Mouse (Mus musculus): ENCODE results near the gene Prdm1. TPM values are rescaled to one million over a fixed set of nuclear protein-coding genes. Genes with fewer than 3 reads are reported as not detected.
A peak's percentile ranks its signal among the peaks of the same experiment; 100 is the strongest.

Gene Prdm1
- total and polyA plus RNA-seq, 3 experiments, result 4.7 to 13.6 (median 8.0) TPM

DNA sequence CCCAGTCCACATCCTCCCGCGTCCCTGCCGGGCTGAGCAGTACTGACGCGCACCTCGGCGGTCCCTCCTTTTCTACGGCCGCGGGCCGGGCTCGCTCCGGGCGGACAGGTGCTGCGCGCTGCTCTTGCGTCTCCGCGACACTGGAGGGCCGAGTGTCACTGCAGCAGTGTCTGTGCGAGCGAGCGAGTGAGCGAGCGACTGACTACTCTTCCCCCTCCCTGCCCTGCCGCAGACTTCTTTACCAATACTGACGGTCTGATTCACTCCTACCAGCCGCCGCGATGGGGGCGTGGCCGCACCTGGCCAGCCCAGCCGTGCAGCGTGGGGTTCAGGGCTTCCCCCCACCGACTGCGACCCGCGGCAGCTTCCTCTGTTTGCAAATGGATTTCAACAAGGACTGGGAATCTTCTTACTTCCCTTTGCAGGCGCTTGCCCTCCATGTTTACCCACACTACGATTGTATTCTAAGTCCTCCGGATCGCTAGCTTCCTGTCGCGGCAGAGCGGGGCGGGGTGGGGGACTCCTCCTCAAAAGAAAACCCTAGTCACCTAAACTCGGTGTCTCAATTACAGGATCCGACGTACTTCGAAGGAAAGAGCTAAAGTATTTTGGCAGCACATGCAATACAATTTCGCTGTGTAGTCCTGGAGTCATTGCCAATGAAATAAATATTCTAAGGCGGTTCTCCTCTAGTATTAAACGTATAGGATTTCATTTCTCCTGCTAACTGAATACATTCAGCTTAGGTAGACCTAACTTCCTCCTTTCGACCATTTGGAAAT lies 69.6 kb downstream of the Prdm1 start (continued):
- TF ChIP-seq POLR2AphosphoS2 (IDR thresholded peaks at IDR 0.05; ENCODE audit: low read depth, low read length), result no peak
- peak; percentile 68 for TF ChIP-seq NELFE (IDR thresholded peaks at IDR 0.05; ENCODE audit: low read depth, low read length)
- TF ChIP-seq MAZ (IDR thresholded peaks at IDR 0.05; ENCODE audit: low read depth, low read length), result peak; percentile 79
- TF ChIP-seq PAX5 (IDR thresholded peaks at IDR 0.05; ENCODE audit: low read length), result no peak
- peak; percentile 63; the same call in 1 of the 2 replicates for TF ChIP-seq KAT2A (IDR thresholded peaks at IDR 0.05; ENCODE audit: insufficient replicate concordance, low read length)
- TF ChIP-seq MAFK (IDR thresholded peaks at IDR 0.05; ENCODE audit: insufficient replicate concordance, low read length), result 0 out of 2 replicates have a peak, but pooled peaks have one; percentile 2
- TF ChIP-seq JUN (IDR thresholded peaks at IDR 0.05; ENCODE audit: insufficient read depth, low read depth, low read length), result no peak
- no peak; the same call in 1 of the 2 replicates for TF ChIP-seq EP300 (IDR thresholded peaks at IDR 0.05; ENCODE audit: low read length)
- peak in 1 of 2 experiments; percentile 70; a peak in 2 of 4 replicates for TF ChIP-seq CTCF (conservative IDR thresholded peaks at IDR 0.05 in 1 of 2, IDR thresholded peaks at IDR 0.05 in 1 of 2; ENCODE audit: low read depth in 2 of 2, low read length in 2 of 2)
- TF ChIP-seq SIN3A (IDR thresholded peaks at IDR 0.05; ENCODE audit: low read length), result peak; percentile 74
- TF ChIP-seq ZMIZ1 (IDR thresholded peaks at IDR 0.05; ENCODE audit: low read depth, low read length), result peak; percentile 83; the same call in 1 of the 2 replicates
- peak; percentile 87 for TF ChIP-seq MXI1 (IDR thresholded peaks at IDR 0.05; ENCODE audit: low read depth, low read length)
- TF ChIP-seq RAD21 (IDR thresholded peaks at IDR 0.05; ENCODE audit: low read depth, low read length), result peak; percentile 78
- peak; percentile 46 for TF ChIP-seq ETS1 (conservative IDR thresholded peaks at IDR 0.05; ENCODE audit: low read depth, low read length)
- peak; percentile 69; the same call in 1 of the 2 replicates for TF ChIP-seq RCOR1 (conservative IDR thresholded peaks at IDR 0.05; ENCODE audit: low read depth, low read length)
- TF ChIP-seq GABPA (IDR thresholded peaks at IDR 0.05; ENCODE audit: insufficient replicate concordance, low read depth, low read length), result no peak

DNA sequence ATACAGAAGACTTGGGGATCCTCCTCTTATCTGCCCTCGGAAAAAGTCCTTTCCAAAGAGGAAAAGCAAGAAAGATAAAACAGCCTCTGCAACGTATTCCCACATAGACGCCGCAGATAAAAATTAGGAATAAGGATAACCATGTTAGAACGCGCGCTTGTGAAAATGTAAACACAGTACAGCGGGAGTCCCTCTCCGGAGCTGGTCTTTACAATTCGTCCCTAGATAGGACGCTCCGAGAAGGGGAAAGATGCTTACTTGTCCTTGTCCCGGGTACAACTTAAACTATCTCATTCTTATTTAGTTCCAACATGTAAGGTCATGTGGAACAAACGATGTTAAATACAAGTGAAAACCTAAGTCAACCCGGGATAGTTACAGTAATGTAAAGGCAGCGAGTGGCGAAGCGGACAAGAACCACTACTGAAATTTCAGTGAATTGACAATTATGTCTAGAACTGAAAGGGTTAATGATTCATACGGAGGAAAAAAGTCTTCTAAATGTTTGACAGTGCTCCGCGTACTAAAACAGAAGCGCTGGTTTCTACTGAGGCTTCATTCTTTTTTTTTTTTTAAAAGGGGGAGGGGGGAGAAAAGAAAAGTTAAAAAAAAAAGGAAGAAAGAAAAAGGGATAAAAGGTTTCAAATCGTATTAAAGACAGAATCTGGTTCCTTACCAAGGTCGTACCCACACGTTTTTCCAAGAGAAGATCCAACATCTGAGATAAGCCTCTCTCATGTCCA lies 70.3 kb downstream of the Prdm1 start:
- Histone ChIP-seq H3K4me3 (replicated peaks in 1 of 3; ENCODE audit: low read depth in 2 of 3, low read length in 2 of 3, poor library complexity in 1 of 3) (peak overlapping the region; percentile 58 to 87 (median 62)), H3K36me3 (replicated peaks in 1 of 2; ENCODE audit: control insufficient read depth in 1 of 2, insufficient read depth in 1 of 2, low read length in 1 of 2) (no peaks in the 10 kb centered on the region), H3K27ac (ENCODE audit: insufficient read depth, low read depth) (peak overlapping the region; percentile 30; the same call in 1 of the 2 replicates), H3K4me1 (ENCODE audit: control insufficient read depth in 1 of 2, insufficient read depth in 2 of 2) (peaks cover 0 to 47% of the 10 kb centered on the region in 2 experiments; a peak in 2 of 4 replicates), H3K4me2 (ENCODE audit: insufficient read depth, low read depth, poor library complexity, severe bottlenecking) (peak overlapping the region; percentile 99), H3K27me3 (replicated peaks) (no peaks in the 10 kb centered on the region), H3K9ac (ENCODE audit: insufficient read depth, low read depth) (peak overlapping the region; percentile 78), H3K79me2 (replicated peaks; ENCODE audit: control insufficient read depth, extremely low read depth, insufficient read depth, poor library complexity, severe bottlenecking) (peaks cover 35% of the 10 kb centered on the region), H3K9me3 (replicated peaks; ENCODE audit: low read length) (no peaks in the 10 kb centered on the region)
- TF ChIP-seq MYC (IDR thresholded peaks at IDR 0.05; ENCODE audit: low read depth, low read length) (0 out of 2 replicates have a peak, but pooled peaks have one; percentile 20), BHLHE40 (IDR thresholded peaks at IDR 0.05; ENCODE audit: low read depth, low read length) (0 out of 2 replicates have a peak, but pooled peaks have one; percentile 4), KAT2A (IDR thresholded peaks at IDR 0.05; ENCODE audit: insufficient replicate concordance, low read length) (no peak), MEF2A (IDR thresholded peaks at IDR 0.05; ENCODE audit: borderline replicate concordance, low read depth, low read length) (no peak), MXI1 (IDR thresholded peaks at IDR 0.05; ENCODE audit: low read depth, low read length) (0 out of 2 replicates have a peak, but pooled peaks have one; percentile 3), EP300 (IDR thresholded peaks at IDR 0.05; ENCODE audit: low read length) (peak; percentile 14; the same call in 1 of the 2 replicates), JUND (conservative IDR thresholded peaks at IDR 0.05; ENCODE audit: low read depth, low read length) (no peak), E2F4 (IDR thresholded peaks at IDR 0.05; ENCODE audit: insufficient replicate concordance, low read depth, low read length) (no peak), MAFK (IDR thresholded peaks at IDR 0.05; ENCODE audit: insufficient replicate concordance, low read length) (0 out of 2 replicates have a peak, but pooled peaks have one; percentile 2), CHD2 (IDR thresholded peaks at IDR 0.05; ENCODE audit: low read length) (0 out of 2 replicates have a peak, but pooled peaks have one; percentile 27), ZNF384 (IDR thresholded peaks at IDR 0.05; ENCODE audit: low read depth, low read length) (peak; percentile 94), TBP (conservative IDR thresholded peaks at IDR 0.05; ENCODE audit: low read depth, low read length) (no peak)
- no peak for DNase-seq (ENCODE audit: extremely low read depth)
- dilution Hi-C loops (cut with MboI; ENCODE audit: extremely low pct_ligation_motif_present, extremely low pct_unique_long_range_greater_than_20kb, low sequenced_read_pairs) (no loop called here), in situ Hi-C loops (cut with MboI; ENCODE audit: low pct_ligation_motif_present, low pct_unique_long_range_greater_than_20kb, low sequenced_read_pairs) (loop anchor here (5.0 to 10.0 kb wide), 5 partner anchors 149 to 587 kb away; no protein-coding TSS in a partner anchor)
